Mouse (Mus musculus) erythroid progenitor cell, adult 5-6 weeks (primary cell): ENCODE data around the gene Zfand3. TPM values are rescaled to one million over a fixed set of nuclear protein-coding genes. Genes with fewer than 3 reads are reported as not detected.
A peak's percentile ranks its signal among the peaks of the same experiment; 100 is the strongest.

Source experiments
- ATAC-seq: replicated peaks from 2 replicates; pipeline ENCODE4 v1.8.0; 2016; ENCODE audit warnings: moderate number of reproducible peaks, mild to moderate bottlenecking, moderate TSS enrichment, inconsistent platforms; ENCODE audit not compliant: poor library complexity, low FRiP score, severe bottlenecking
- total RNA-seq, 2 experiments: library from RNA; stranded (forward) in 1 of 2; stranded (reverse) in 1 of 2; fragments of 150-400 nt in 1 of 2; fragments of 186-747, 209-891 nt in 1 of 2; gene quantifications; 2 replicates each; pipeline versions ENCODE4 v1.2.3 to v1.2.4; 2015 to 2017; ENCODE audit warnings: low replicate concordance in 2 of 2

The Zfand3 gene
- total RNA-seq (2015; ENCODE audit: low replicate concordance) (10.9 and 17.3 TPM in 2 replicates), total RNA-seq (2017; ENCODE audit: low replicate concordance) (7.3 and 10.5 TPM in 2 replicates)

GRCm38 (mm10) chr17:30004203-30005102 lies at the start of gene Zfand3:
Zfand3 (plus strand) TSS chr17:30004733.
- ATAC-seq: peak; percentile 92

DNA sequence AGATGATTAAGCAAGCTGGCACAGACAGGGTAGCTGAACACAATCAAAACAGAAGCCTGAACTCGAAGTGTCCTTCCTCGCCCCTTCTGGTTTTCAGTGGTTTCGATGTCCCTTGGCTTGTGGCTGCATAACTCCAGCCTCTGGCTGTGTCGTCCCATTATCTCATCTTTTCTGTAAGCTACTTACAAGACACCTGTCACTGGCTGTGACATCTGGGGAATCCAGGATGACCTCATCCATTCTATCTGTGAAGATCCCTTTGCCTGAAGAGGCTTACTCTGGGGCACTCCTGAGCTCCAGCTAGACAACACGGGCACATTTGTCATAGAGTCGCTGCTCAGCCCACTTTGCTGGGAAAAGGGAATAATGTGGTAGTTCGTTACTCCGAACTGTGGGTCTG lies 48.7 kb upstream of the Zfand3 start:
- no peak for ATAC-seq

DNA sequence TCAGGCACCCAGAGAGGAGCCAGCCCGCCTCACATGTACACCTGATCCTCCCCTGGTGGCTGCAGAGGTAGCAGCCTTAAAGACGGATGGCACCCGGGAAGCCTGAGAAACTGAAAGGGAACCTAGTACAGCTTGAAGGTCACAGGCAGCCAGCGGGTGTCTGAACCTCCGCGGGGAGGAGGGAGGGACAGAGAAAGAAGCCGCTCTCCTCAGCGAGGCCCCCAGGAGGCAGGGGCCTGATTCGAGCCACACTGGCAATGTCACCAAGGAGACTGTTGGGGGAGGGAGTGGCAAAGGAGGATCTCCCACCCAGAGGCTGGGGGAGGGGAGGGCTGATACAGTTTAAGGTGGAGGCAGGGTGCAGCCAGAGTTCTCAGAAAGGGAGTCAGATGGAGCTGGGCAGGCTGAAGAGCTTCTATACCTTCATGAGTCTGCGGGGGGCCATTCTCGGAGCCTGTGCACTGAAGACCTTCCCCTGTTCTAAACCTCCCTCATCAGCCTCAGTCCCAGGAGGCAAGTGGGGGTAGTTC lies 40.7 kb upstream of the Zfand3 start:
- ATAC-seq: no peak

GRCm38 (mm10) chr17:29965506-29965905 lies 39.0 kb upstream of the Zfand3 start:
- ATAC-seq: no peak

- no peak for ATAC-seq
These were observed 34.4 kb upstream of the Zfand3 start, which contains the start of gene Mdga1 for GRCm38 (mm10) chr17:29970037-29970555. Mdga1 (minus strand) TSS chr17:29970087.

- no peak for ATAC-seq
These were observed 32.6 kb upstream of the Zfand3 start for GRCm38 (mm10) chr17:29971761-29972432.

DNA sequence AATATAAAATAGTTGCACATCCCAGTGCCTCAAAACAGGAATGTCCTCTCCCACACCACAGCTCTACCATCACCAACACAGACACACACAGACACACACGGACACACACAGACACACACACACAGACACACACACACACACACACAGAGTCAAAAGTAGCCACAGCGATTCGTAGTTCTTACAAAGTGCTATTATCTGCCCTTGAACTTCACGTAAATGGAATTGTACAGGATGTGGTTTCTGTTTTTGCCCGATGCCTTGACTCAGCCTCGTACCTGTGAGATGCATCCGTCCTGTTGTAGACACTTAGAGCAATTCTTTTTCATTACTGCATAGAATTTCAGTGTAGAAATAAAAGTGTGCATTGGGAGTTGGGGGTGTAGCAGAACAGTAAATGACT lies 31.3 kb upstream of the Zfand3 start:
- no peak for ATAC-seq

DNA sequence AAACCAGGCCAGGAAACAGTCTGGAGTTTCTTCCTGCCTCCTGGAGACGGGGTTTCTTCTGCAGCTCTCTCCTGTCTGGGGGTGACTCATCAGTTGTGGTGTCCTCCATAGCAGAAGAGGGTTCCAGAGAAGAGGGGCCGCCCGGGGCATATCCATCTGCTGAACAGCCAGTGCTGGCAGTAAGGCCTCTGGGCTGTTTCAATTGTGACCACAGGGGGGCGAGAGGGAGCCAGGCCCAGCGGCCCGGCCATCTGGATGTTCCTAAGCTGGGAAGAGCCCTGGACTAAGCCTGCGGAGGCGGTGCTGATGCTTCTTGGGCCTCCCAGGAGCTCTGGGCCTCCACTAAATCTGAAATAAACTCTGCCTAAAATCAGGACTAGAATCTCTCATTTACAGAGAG lies 28.8 kb upstream of the Zfand3 start:
- no peak for ATAC-seq

DNA sequence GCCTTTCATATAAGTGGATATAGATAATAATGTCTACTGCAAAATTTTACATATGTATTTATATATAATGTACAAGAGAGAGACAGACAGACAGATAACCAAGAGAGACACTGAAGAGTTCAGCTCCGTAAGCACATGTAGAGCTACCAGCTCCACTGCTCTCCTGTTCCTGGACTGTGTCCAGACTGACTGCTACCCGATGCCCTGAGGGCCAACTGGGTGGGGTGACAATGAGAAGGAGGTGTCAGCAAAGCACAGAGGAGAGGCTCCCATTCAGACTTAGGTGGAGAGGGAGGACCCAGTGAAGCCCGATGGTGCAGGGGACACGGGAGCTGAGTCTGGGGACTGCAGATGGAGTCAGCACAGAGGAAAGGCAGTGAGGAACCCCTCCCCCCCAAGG lies 25.5 kb upstream of the Zfand3 start:
- no peak for ATAC-seq

- ATAC-seq: no peak
These were observed 24.7 kb upstream of the Zfand3 start for GRCm38 (mm10) chr17:29979841-29980240.

GRCm38 (mm10) chr17:29981568-29981967 lies 23.0 kb upstream of the Zfand3 start:
- ATAC-seq: no peak

- no peak for ATAC-seq
These were observed 21.3 kb upstream of the Zfand3 start for GRCm38 (mm10) chr17:29983190-29983589.

GRCm38 (mm10) chr17:29984931-29985330 lies 19.6 kb upstream of the Zfand3 start:
- ATAC-seq: no peak

- no peak for ATAC-seq
These were observed 19.0 kb upstream of the Zfand3 start for GRCm38 (mm10) chr17:29985534-29985933.

GRCm38 (mm10) chr17:29988141-29988540 lies 16.4 kb upstream of the Zfand3 start:
- no peak for ATAC-seq

DNA sequence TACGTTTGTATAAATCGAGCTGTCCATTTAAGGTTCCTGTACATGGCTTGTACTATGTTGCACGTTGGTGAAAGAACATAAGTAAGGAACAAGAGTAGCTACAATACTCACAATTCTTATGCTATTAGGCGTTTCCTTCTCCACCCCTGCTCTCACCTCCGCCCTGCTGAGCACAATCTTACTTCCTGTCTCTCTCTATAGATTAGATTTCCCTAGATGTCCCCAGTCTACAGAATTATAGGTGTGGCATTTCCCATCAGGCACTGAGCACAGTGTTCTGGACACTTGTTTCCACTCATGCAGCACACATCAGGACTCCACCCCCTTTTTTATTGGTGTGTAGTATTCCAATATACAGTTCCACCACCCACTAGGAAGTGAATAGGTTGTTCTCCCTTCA lies 14.9 kb upstream of the Zfand3 start:
- no peak for ATAC-seq

GRCm38 (mm10) chr17:29990136-29990535 lies 14.4 kb upstream of the Zfand3 start:
- no peak for ATAC-seq

- no peak for ATAC-seq
These were observed 13.7 kb upstream of the Zfand3 start for GRCm38 (mm10) chr17:29990845-29991244.

- no peak for ATAC-seq
These were observed 11.0 kb upstream of the Zfand3 start for GRCm38 (mm10) chr17:29993488-29993887.

- no peak for ATAC-seq
These were observed 10.5 kb upstream of the Zfand3 start for GRCm38 (mm10) chr17:29994011-29994410.
